Mouse (Mus musculus): ENCODE measurements around the gene Zfp143. TPM values are rescaled to one million over a fixed set of nuclear protein-coding genes. Genes with fewer than 3 reads are reported as not detected.
A peak's percentile ranks its signal among the peaks of the same experiment; 100 is the strongest.

Zfp143 gene
- total and polyA plus RNA-seq, 3 experiments, result 17.0 to 23.4 (median 17.5) TPM

GRCm38 (mm10) chr7:110018117-110018630 lies 42.8 kb upstream of the Zfp143 start, which contains the start of gene Ipo7 (continued):
- TF ChIP-seq TCF12 (IDR thresholded peaks at IDR 0.05; ENCODE audit: low read depth, low read length) (peak; percentile 88), E2F4 (IDR thresholded peaks at IDR 0.05; ENCODE audit: insufficient replicate concordance, low read depth, low read length) (peak; percentile 86; the same call in 1 of the 2 replicates), MAFK (IDR thresholded peaks at IDR 0.05; ENCODE audit: insufficient replicate concordance, low read length) (no peak), NELFE (IDR thresholded peaks at IDR 0.05; ENCODE audit: low read depth, low read length) (peak; percentile 98), ZC3H11A (IDR thresholded peaks at IDR 0.05; ENCODE audit: low read depth, low read length) (no peak), MXI1 (IDR thresholded peaks at IDR 0.05; ENCODE audit: low read depth, low read length) (peak; percentile 99), SMC3 (IDR thresholded peaks at IDR 0.05; ENCODE audit: low read depth, low read length) (no peak), POLR2AphosphoS2 (IDR thresholded peaks at IDR 0.05; ENCODE audit: low read depth, low read length) (peak; percentile 85), GABPA (IDR thresholded peaks at IDR 0.05; ENCODE audit: insufficient replicate concordance, low read depth, low read length) (peak; percentile 50; the same call in 1 of the 2 replicates), MAZ (IDR thresholded peaks at IDR 0.05; ENCODE audit: low read depth, low read length) (no peak), ETS1 (conservative IDR thresholded peaks at IDR 0.05; ENCODE audit: low read depth, low read length) (no peak), CHD1 (IDR thresholded peaks at IDR 0.05; ENCODE audit: low read depth, low read length) (0 out of 2 replicates have a peak, but pooled peaks have one; percentile 42), BHLHE40 (IDR thresholded peaks at IDR 0.05; ENCODE audit: low read depth, low read length) (no peak), UBTF (IDR thresholded peaks at IDR 0.05; ENCODE audit: low read depth, low read length) (peak; percentile 96), USF1 (IDR thresholded peaks at IDR 0.05; ENCODE audit: low read depth, low read length) (peak; percentile 84), SIN3A (IDR thresholded peaks at IDR 0.05; ENCODE audit: low read length) (peak; percentile 97), MYC (IDR thresholded peaks at IDR 0.05; ENCODE audit: low read depth, low read length) (peak; percentile 100), ELF1 (IDR thresholded peaks at IDR 0.05; ENCODE audit: low read depth, low read length) (peak; percentile 90)

- Histone ChIP-seq H3K4me3 (replicated peaks in 1 of 3; ENCODE audit: low read depth in 2 of 3, low read length in 2 of 3, poor library complexity in 1 of 3) (peak overlapping the region; percentile 93 to 95 (median 94)), H3K27ac (ENCODE audit: insufficient read depth, low read depth) (peak overlapping the region; percentile 81), H3K4me1 (ENCODE audit: control insufficient read depth in 1 of 2, insufficient read depth in 2 of 2) (peaks cover 0 to 21% of the 10 kb centered on the region in 2 experiments; a peak in 2 of 4 replicates), H3K9ac (ENCODE audit: insufficient read depth, low read depth) (peak overlapping the region; percentile 94), H3K79me2 (replicated peaks; ENCODE audit: control insufficient read depth, extremely low read depth, insufficient read depth, poor library complexity, severe bottlenecking) (peaks cover 50% of the 10 kb centered on the region), H3K36me3 (replicated peaks in 1 of 2; ENCODE audit: control insufficient read depth in 1 of 2, insufficient read depth in 1 of 2, low read length in 1 of 2) (peaks cover 0 to 10% of the 10 kb centered on the region in 2 experiments), H3K4me2 (ENCODE audit: insufficient read depth, low read depth, poor library complexity, severe bottlenecking) (peak overlapping the region; percentile 55; the same call in 1 of the 2 replicates), H3K9me3 (replicated peaks; ENCODE audit: low read length) (peaks cover 5% of the 10 kb centered on the region), H3K27me3 (replicated peaks) (no peaks in the 10 kb centered on the region)
- dilution Hi-C loops (cut with MboI; ENCODE audit: extremely low pct_ligation_motif_present, extremely low pct_unique_long_range_greater_than_20kb, low sequenced_read_pairs) (no loop called here), in situ Hi-C loops (cut with MboI; ENCODE audit: low pct_ligation_motif_present, low pct_unique_long_range_greater_than_20kb, low sequenced_read_pairs) (no loop called here)
- TF ChIP-seq MAX (IDR thresholded peaks at IDR 0.05; ENCODE audit: low read length) (peak; percentile 38; the same call in 1 of the 2 replicates), UBTF (IDR thresholded peaks at IDR 0.05; ENCODE audit: low read depth, low read length) (0 out of 2 replicates have a peak, but pooled peaks have one; percentile 79), MXI1 (IDR thresholded peaks at IDR 0.05; ENCODE audit: low read depth, low read length) (no peak; the same call in 1 of the 2 replicates)
- DNase-seq (ENCODE audit: extremely low read depth), result peak; percentile 36
These were observed 42.2 kb upstream of the Zfp143 start for GRCm38 (mm10) chr7:110018631-110019482.

All from CH12.LX (cell line).